Mouse (Mus musculus): ENCODE measurements around the gene Ppp1r9a. TPM values are rescaled to one million over a fixed set of nuclear protein-coding genes. Genes with fewer than 3 reads are reported as not detected.
A peak's percentile ranks its signal among the peaks of the same experiment; 100 is the strongest.

Ppp1r9a gene
- polyA plus RNA-seq, 1 experiment, result 0.04 TPM

- no peak overlapping the region for H3K4me3 ChIP-seq (ENCODE audit: insufficient read depth, poor library complexity, severe bottlenecking)
- no peaks in the 10 kb centered on the region for H3K79me3 ChIP-seq (ENCODE audit: low read depth)
- H3K79me2 ChIP-seq (ENCODE audit: control insufficient read depth, insufficient read depth), result no peaks in the 10 kb centered on the region
- H3K27me3 ChIP-seq (ENCODE audit: control insufficient read depth, insufficient read depth, insufficient read length), result peaks cover 3% of the 10 kb centered on the region
- no peak overlapping the region for H3ac ChIP-seq (ENCODE audit: control insufficient read depth, insufficient read length, low read depth)
- TF ChIP-seq MAX (IDR thresholded peaks at IDR 0.05) (no peak), MYOD1 (IDR thresholded peaks at IDR 0.05; ENCODE audit: control insufficient read depth, insufficient read length, low read depth) (no peak), CTCF (IDR thresholded peaks at IDR 0.05; ENCODE audit: control insufficient read depth, insufficient read depth, insufficient read length) (no peak), CEBPB (IDR thresholded peaks at IDR 0.05; ENCODE audit: low read depth) (no peak), FOSL1 (IDR thresholded peaks at IDR 0.05; ENCODE audit: insufficient read depth, low read length, poor library complexity, severe bottlenecking) (no peak), USF1 (IDR thresholded peaks at IDR 0.05; ENCODE audit: low read depth) (no peak), MYOG (IDR thresholded peaks at IDR 0.05; ENCODE audit: control insufficient read depth, extremely low read depth, insufficient read length) (no peak)
- no peaks in the 10 kb centered on the region for H3K36me3 ChIP-seq (ENCODE audit: control insufficient read depth, insufficient read depth)
These were observed 265.4 kb downstream of the Ppp1r9a start for GRCm38 (mm10) chr6:5168158-5168557.

- H3ac ChIP-seq (ENCODE audit: control insufficient read depth, insufficient read length, low read depth), result no peak overlapping the region
- H3K27me3 ChIP-seq (ENCODE audit: control insufficient read depth, insufficient read depth, insufficient read length), result peaks cover 3% of the 10 kb centered on the region
- TF ChIP-seq FOSL1 (IDR thresholded peaks at IDR 0.05; ENCODE audit: insufficient read depth, low read length, poor library complexity, severe bottlenecking), result no peak
- no peak for TF ChIP-seq CTCF (IDR thresholded peaks at IDR 0.05; ENCODE audit: control insufficient read depth, insufficient read depth, insufficient read length)
- TF ChIP-seq MYOG (IDR thresholded peaks at IDR 0.05; ENCODE audit: control insufficient read depth, extremely low read depth, insufficient read length), result no peak
- no peak for TF ChIP-seq USF1 (IDR thresholded peaks at IDR 0.05; ENCODE audit: low read depth)
- no peak for TF ChIP-seq MAX (IDR thresholded peaks at IDR 0.05)
- no peak for TF ChIP-seq CEBPB (IDR thresholded peaks at IDR 0.05; ENCODE audit: low read depth)
- no peak for TF ChIP-seq MYOD1 (IDR thresholded peaks at IDR 0.05; ENCODE audit: control insufficient read depth, insufficient read length, low read depth)
- H3K36me3 ChIP-seq (ENCODE audit: control insufficient read depth, insufficient read depth), result no peaks in the 10 kb centered on the region
- H3K4me3 ChIP-seq (ENCODE audit: insufficient read depth, poor library complexity, severe bottlenecking), result no peak overlapping the region
- H3K79me3 ChIP-seq (ENCODE audit: low read depth), result no peaks in the 10 kb centered on the region
- H3K79me2 ChIP-seq (ENCODE audit: control insufficient read depth, insufficient read depth), result no peaks in the 10 kb centered on the region
These were observed 268.7 kb downstream of the Ppp1r9a start for GRCm38 (mm10) chr6:5171418-5171817.

- H3K36me3 ChIP-seq (ENCODE audit: control insufficient read depth, insufficient read depth), result no peaks in the 10 kb centered on the region
- H3K4me3 ChIP-seq (ENCODE audit: insufficient read depth, poor library complexity, severe bottlenecking), result no peak overlapping the region
- no peak overlapping the region for H3ac ChIP-seq (ENCODE audit: control insufficient read depth, insufficient read length, low read depth)
- H3K79me2 ChIP-seq (ENCODE audit: control insufficient read depth, insufficient read depth), result no peaks in the 10 kb centered on the region
- H3K27me3 ChIP-seq (ENCODE audit: control insufficient read depth, insufficient read depth, insufficient read length), result peaks cover 3% of the 10 kb centered on the region
- TF ChIP-seq FOSL1 (IDR thresholded peaks at IDR 0.05; ENCODE audit: insufficient read depth, low read length, poor library complexity, severe bottlenecking), result no peak
- no peak for TF ChIP-seq CTCF (IDR thresholded peaks at IDR 0.05; ENCODE audit: control insufficient read depth, insufficient read depth, insufficient read length)
- no peak for TF ChIP-seq MYOG (IDR thresholded peaks at IDR 0.05; ENCODE audit: control insufficient read depth, extremely low read depth, insufficient read length)
- no peak for TF ChIP-seq MYOD1 (IDR thresholded peaks at IDR 0.05; ENCODE audit: control insufficient read depth, insufficient read length, low read depth)
- TF ChIP-seq MAX (IDR thresholded peaks at IDR 0.05), result no peak
- H3K79me3 ChIP-seq (ENCODE audit: low read depth), result no peaks in the 10 kb centered on the region
These were observed 269.9 kb downstream of the Ppp1r9a start for GRCm38 (mm10) chr6:5172571-5172970.

GRCm38 (mm10) chr6:5174179-5174812 lies 271.6 kb downstream of the Ppp1r9a start:
- Histone ChIP-seq H3K79me2 (ENCODE audit: control insufficient read depth, insufficient read depth) (no peaks in the 10 kb centered on the region), H3ac (ENCODE audit: control insufficient read depth, insufficient read length, low read depth) (no peak overlapping the region), H3K27me3 (ENCODE audit: control insufficient read depth, insufficient read depth, insufficient read length) (peaks cover 3% of the 10 kb centered on the region), H3K79me3 (ENCODE audit: low read depth) (no peaks in the 10 kb centered on the region), H3K36me3 (ENCODE audit: control insufficient read depth, insufficient read depth) (no peaks in the 10 kb centered on the region), H3K4me3 (ENCODE audit: insufficient read depth, poor library complexity, severe bottlenecking) (no peak overlapping the region)
- TF ChIP-seq FOSL1 (IDR thresholded peaks at IDR 0.05; ENCODE audit: insufficient read depth, low read length, poor library complexity, severe bottlenecking) (no peak), CEBPB (IDR thresholded peaks at IDR 0.05; ENCODE audit: low read depth) (peak; percentile 18), MAX (IDR thresholded peaks at IDR 0.05) (no peak)

- Histone ChIP-seq H3ac (ENCODE audit: control insufficient read depth, insufficient read length, low read depth) (no peak overlapping the region), H3K36me3 (ENCODE audit: control insufficient read depth, insufficient read depth) (no peaks in the 10 kb centered on the region), H3K4me3 (ENCODE audit: insufficient read depth, poor library complexity, severe bottlenecking) (no peak overlapping the region), H3K79me3 (ENCODE audit: low read depth) (no peaks in the 10 kb centered on the region), H3K27me3 (ENCODE audit: control insufficient read depth, insufficient read depth, insufficient read length) (no peaks in the 10 kb centered on the region), H3K79me2 (ENCODE audit: control insufficient read depth, insufficient read depth) (no peaks in the 10 kb centered on the region)
- TF ChIP-seq FOSL1 (IDR thresholded peaks at IDR 0.05; ENCODE audit: insufficient read depth, low read length, poor library complexity, severe bottlenecking) (no peak), MYOD1 (IDR thresholded peaks at IDR 0.05; ENCODE audit: control insufficient read depth, insufficient read length, low read depth) (no peak), USF1 (IDR thresholded peaks at IDR 0.05; ENCODE audit: low read depth) (peak; percentile 38), MYOG (IDR thresholded peaks at IDR 0.05; ENCODE audit: control insufficient read depth, extremely low read depth, insufficient read length) (no peak), CEBPB (IDR thresholded peaks at IDR 0.05; ENCODE audit: low read depth) (no peak), CTCF (IDR thresholded peaks at IDR 0.05; ENCODE audit: control insufficient read depth, insufficient read depth, insufficient read length) (no peak), MAX (IDR thresholded peaks at IDR 0.05) (no peak)
These were observed 275.5 kb downstream of the Ppp1r9a start for GRCm38 (mm10) chr6:5177967-5178891.
